Mouse (Mus musculus) spleen, postnatal 36 days (tissue): ENCODE results near the gene Olfr284.

Experiments
- DNase-seq, 2 experiments: peaks; one replicate each; pipeline ENCODE4 v3.0.0; 2022; ENCODE audit warnings: low spot score in 2 of 2, mixed read lengths in 1 of 2

Gene Olfr284

DNA sequence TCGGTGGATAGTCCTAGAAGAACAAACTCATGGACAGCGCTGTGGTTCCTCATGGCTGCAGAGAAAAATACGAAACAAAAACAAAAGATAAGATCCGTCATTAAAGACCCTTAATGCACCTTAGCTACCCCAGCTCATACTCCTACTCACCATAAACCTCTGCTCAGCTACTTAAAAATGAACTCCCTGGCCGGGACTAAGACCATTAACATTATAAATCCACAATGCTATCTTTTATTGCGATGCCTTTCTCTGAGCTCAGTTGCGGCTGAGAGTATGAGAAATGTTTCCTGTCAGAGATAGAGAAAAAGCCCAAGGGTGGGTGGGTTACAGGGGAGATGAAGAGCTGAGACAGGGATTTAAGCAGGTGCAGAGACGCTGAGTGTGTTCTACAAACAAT is at the start of gene Olfr284:
Olfr284 (minus strand) TSS at position 101 of the 400 bp plus-strand sequence.
- no peak for DNase-seq

DNA sequence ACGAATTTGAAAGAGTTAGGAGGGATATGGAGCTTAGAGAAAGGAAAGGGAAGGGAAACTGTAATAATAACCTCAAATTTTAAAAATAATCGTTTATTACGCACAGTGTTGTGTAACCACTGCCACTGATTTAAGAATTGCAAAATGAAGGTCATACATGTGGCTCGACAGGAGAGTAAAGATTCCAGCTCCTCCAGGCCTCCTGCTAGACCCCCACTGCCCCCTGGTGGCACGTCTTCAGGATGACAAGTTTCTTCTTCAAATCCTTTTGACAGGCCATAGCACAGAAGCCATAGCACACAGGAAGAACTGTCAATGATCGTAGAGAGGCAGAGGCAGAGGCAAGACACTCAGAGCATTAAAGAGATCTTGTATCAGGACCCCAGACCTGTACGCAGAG is 49.0 kb upstream of the Olfr284 start:
- DNase-seq: peak; percentile 8 to 20

DNA sequence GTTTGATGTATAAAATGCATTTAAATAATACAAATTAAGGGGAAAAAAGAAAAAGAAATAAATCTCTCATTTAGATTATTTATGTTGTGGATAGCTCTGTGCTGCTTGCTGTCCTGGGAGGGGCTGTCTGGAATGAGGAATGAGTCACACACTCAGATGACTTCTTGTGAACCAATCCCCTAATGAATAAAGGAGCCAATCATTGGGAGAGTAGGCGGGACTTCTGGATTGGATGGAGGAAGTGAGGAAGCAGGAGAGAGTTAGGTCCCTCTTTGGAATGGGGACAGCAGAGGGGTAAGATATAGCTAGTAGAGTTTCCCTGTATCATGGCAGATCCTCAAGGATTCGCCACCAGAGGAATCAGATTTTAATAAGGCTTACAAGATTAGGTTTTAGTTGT is 46.8 kb upstream of the Olfr284 start:
- no peak for DNase-seq

DNA sequence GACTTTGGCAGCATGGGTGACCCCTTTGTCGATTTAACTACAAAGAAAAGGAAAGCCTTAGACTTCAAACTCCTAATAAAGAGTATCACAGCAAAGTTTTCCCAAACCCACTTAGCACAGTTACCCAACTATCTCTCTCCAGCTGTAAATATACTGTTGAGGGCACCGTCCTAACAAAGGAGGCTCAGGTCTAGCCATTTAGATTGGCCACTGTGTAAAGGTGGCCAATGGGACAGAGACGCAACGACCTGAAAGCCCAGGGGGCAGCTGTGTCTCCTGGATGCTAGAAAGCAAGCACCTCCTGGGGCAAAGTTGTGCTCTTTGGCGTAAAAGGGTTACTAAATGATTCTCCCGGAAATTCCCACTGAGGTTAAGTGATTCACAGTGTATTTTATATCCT is 40.1 kb upstream of the Olfr284 start, which contains the start of gene Olfr283:
Olfr283 (minus strand) TSS at position 101 of the 400 bp plus-strand sequence.
- no peak for DNase-seq

DNA sequence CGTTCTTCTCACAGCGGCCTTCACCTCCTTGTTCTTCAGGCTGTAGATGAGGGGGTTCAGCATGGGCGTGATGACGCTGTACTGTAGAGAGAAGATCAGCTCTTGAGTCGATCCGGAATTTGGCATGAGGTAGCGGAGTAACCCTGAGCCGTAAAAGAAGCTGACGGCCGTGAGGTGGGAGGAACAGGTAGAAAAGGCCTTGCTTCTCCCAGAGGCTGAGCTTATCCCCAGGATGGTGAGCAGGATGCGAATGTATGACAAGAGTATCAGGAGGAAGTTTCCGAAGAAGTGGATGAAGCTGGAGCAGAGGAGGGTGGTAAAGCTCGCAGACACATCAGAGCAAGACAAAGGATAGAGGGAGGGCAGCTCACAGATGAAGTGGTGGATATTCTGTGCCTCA is 37.4 kb upstream of the Olfr284 start:
- no peak for DNase-seq

DNA sequence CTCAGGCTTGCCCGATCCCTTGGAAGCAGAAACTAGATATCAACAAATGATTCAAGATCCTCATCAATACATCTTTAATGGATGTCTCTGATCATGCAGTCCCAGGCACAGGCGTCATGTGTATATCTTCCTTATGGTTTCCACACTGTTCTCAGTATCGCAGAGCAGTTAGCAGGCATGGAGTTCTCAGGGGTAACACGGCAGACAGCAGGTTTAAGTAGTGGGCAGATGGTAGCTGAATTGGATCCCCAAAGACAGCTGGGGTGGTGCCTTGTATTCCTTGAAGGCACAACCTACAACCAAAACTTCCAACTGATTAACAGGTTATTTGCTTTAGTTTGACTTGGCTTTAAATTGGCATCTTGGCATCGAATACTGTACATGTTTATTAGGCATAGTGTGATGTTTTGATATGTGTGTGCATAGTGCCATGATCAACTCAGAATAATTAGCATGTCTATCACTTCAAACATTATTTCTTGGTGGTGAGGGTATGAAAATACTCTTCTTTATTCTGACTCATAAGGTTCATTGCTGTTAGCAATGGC is 23.5 kb downstream of the Olfr284 start, which contains the start of gene Olfr285:
Olfr285 (minus strand) TSS at position 177 of the 548 bp plus-strand sequence.
- no peak for DNase-seq

DNA sequence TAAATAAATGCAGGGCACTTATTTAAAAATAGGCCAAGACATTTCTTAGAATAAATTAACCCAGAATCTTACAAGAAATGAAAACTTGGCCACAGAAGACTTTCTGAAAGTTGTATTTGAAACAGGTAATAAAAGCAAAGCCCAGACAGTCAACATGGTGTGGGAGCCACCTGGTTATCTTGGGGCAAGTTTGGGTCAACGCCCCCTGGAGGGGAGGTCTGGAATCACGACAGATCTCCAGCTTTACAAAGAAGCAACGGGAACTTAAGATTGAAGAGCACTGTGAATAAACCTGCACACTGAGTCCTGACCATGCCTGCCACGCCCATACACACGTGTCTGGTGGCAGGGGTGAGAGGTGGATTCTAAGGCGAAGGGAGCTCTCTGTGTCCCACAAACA is 25.1 kb downstream of the Olfr284 start:
- DNase-seq: no peak

DNA sequence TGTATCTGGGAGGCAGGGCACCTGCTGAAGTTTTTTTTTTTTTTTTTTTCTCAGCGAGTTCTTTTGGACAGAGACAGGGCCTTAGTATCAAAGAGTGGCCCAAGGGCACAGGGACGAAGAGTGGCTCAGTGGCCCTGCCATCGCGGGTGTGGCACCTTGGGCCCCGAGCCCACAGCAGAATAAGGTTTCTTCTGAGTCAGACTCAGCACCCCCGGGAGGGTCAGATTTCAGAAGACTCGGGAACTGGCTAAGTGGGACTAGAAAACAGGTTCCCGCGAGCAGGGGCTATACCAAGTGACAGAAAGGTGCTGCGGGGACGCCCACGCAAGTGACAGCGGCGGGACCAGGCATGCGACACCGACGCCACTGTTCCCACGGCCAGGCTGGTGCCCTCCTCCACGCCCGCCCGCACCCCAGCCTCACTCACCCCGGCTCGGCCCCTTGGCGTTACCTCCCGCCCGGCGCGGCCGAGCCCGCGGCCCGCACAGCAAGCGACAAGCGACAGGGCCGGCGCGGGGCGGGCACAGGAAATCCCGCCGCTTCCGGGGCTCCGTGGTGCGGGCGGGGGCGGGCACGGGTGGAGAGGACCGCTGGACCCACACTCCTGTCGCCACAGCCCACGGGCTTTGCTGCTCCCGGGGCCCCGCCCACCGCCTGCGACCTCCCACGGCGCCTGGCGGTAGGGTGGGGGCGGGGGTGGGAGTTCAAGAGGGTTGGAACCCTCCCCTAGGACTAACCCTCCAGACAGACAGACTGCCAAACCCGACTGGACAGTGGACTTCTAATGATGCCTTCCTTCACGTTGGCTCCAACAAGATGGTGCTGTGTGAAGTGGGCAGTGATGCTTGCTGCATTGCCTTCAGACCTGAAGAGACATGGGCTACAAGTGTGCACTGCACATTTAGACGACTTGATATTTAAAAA is 44.9 kb downstream of the Olfr284 start, which contains the start of gene Zfp641:
Zfp641 (minus strand) TSS at position 534 of the 924 bp plus-strand sequence.
- no peak for DNase-seq

DNA sequence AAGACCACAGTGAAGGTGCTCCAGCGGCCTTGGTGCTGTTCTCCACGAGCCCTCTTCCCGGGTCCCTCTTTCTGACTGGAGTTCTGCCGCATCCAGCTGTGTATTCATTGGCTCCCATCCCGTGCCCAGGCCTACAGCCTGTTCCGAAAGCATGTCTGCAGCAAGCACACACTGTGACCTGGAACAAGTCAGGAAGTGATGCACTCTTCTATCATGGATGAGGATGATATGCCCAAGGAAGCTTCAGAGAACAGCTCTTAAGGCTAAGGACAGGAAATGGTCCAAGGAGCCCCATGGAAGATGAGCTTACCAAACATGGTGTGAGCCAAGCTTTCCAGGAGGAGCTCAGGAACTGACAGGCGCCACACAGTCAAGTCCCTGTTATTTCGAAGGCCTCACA is 47.1 kb downstream of the Olfr284 start:
- no peak for DNase-seq
